Mouse (Mus musculus): ENCODE measurements around the gene Tnnt3. TPM values are rescaled to one million over a fixed set of nuclear protein-coding genes. Genes with fewer than 3 reads are reported as not detected.

Tnnt3 gene
- polyA plus RNA-seq, 2 experiments: 114 to 183 TPM

DNA sequence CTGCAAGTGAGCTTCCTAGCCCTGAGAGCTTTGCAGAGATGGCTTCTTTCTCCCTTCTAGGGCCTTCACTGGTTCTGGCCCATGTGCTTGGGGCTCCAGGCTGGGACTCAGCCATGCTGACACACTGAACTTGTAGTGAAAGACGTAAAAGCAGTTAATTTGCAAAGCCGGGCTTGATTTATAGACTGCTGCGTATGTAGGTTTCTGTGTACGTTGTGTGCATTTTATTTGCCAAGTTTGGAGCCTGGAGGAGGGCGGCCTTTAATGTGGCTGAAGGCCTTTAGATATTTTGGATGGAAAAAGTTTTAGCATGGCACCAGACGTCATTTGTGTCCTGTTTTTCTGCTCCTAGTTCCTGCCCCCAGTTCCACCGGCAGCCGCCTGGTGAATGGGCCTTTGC, 41.2 kb downstream of the Tnnt3 start:
- H3K4me1 ChIP-seq (ENCODE audit: control insufficient read depth, insufficient read depth, low read length): peaks cover 76% of the 10 kb centered on the region
- no peaks in the 10 kb centered on the region for H3K27me3 ChIP-seq (ENCODE audit: control insufficient read depth, insufficient read depth, low read length)
- H3K9me3 ChIP-seq (ENCODE audit: control insufficient read depth, low read length): no peaks in the 10 kb centered on the region
- H3K4me3 ChIP-seq (replicated peaks; ENCODE audit: low read length): no peak overlapping the region
- 16% methylated on average over 8 of the region's 8 CpGs for WGBS
- peak overlapping the region; percentile 89 for H3K27ac ChIP-seq (replicated peaks; ENCODE audit: low read depth, low read length)
- TF ChIP-seq POLR2A (IDR thresholded peaks at IDR 0.05; ENCODE audit: borderline replicate concordance, extremely low read depth, insufficient read depth, insufficient read length): no peak
- H3K9ac ChIP-seq (ENCODE audit: low read depth, low read length, severe bottlenecking): no peak overlapping the region
- peaks cover 9% of the 10 kb centered on the region; the same call in 1 of the 2 replicates for H3K36me3 ChIP-seq (ENCODE audit: control insufficient read depth, insufficient read depth, low read length)
- DNase-seq (ENCODE audit: low spot score) (peak; percentile 65), ATAC-seq (ENCODE audit: low FRiP score, low read depth) (no peak)
- no peak overlapping the region for H3K4me2 ChIP-seq (replicated peaks; ENCODE audit: low read depth, low read length, severe bottlenecking)

DNA sequence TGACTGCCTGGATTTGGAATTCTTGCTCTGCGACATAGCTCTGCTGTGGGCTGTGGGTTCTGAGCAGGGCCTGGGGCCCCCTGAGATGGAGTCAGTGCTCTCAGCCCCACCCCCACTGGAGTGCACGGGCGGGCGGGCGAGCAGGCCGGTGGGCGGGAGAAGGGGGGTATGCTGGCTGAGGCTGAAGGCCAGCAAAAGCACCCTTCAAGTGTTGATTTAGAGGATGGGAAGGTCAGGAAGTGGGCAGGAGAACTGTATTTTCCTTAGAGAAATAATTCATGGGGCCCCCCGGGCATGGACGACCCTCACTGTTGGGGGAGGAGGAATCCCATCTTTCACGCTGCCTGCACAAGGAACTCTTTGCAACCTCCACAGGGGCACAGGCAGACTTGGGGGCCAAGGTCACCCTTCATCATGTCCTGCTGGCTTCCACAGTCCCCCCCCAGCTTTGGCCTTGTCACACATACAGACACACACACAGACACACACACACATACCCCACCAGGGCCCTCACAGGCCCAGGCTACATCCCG, 44.2 kb downstream of the Tnnt3 start:
- H3K4me2 ChIP-seq (replicated peaks; ENCODE audit: low read depth, low read length, severe bottlenecking): no peak overlapping the region
- no peak for TF ChIP-seq POLR2A (IDR thresholded peaks at IDR 0.05; ENCODE audit: borderline replicate concordance, extremely low read depth, insufficient read depth, insufficient read length)
- peaks cover 9% of the 10 kb centered on the region; the same call in 1 of the 2 replicates for H3K36me3 ChIP-seq (ENCODE audit: control insufficient read depth, insufficient read depth, low read length)
- ATAC-seq (ENCODE audit: low FRiP score, low read depth) (no peak), DNase-seq (ENCODE audit: low spot score) (no peak)
- H3K9ac ChIP-seq (ENCODE audit: low read depth, low read length, severe bottlenecking): peak overlapping the region; percentile 34
- no peak overlapping the region for H3K4me3 ChIP-seq (replicated peaks; ENCODE audit: low read length)
- peak overlapping the region; percentile 73 for H3K27ac ChIP-seq (replicated peaks; ENCODE audit: low read depth, low read length)
- H3K9me3 ChIP-seq (ENCODE audit: control insufficient read depth, low read length): no peaks in the 10 kb centered on the region
- no peaks in the 10 kb centered on the region for H3K27me3 ChIP-seq (ENCODE audit: control insufficient read depth, insufficient read depth, low read length)
- 11% methylated on average over 11 of the region's 11 CpGs for WGBS
- H3K4me1 ChIP-seq (ENCODE audit: control insufficient read depth, insufficient read depth, low read length): peaks cover 83% of the 10 kb centered on the region

DNA sequence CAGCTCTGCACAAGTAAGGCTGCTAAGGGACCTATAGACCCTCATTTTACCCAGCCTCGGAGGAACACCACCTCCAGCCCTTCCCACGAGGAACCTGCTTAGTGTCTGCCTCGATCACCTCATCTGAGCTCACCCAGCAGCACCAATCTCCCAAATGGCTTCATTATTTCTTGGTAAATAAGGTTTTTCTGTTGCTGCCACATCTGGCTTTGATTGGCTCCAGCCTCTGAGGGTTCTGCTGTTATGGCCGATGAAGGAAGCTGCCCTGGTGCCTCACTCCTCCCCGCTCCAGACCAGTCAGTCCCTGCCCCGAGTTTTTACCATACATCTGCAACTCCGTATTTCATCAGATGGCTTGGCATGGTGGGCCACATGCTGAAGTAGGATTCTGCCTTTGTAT, 47.3 kb downstream of the Tnnt3 start:
- no peak for TF ChIP-seq POLR2A (IDR thresholded peaks at IDR 0.05; ENCODE audit: borderline replicate concordance, extremely low read depth, insufficient read depth, insufficient read length)
- no peak overlapping the region for H3K4me3 ChIP-seq (replicated peaks; ENCODE audit: low read length)
- 20% methylated on average over 7 of the region's 7 CpGs for WGBS
- DNase-seq (ENCODE audit: low spot score) (no peak), ATAC-seq (ENCODE audit: low FRiP score, low read depth) (no peak)
- no peaks in the 10 kb centered on the region for H3K9me3 ChIP-seq (ENCODE audit: control insufficient read depth, low read length)
- no peak overlapping the region for H3K9ac ChIP-seq (ENCODE audit: low read depth, low read length, severe bottlenecking)
- no peaks in the 10 kb centered on the region for H3K27me3 ChIP-seq (ENCODE audit: control insufficient read depth, insufficient read depth, low read length)
- no peak overlapping the region for H3K4me2 ChIP-seq (replicated peaks; ENCODE audit: low read depth, low read length, severe bottlenecking)
- peaks cover 7% of the 10 kb centered on the region; the same call in 1 of the 2 replicates for H3K36me3 ChIP-seq (ENCODE audit: control insufficient read depth, insufficient read depth, low read length)
- H3K27ac ChIP-seq (replicated peaks; ENCODE audit: low read depth, low read length): peak overlapping the region; percentile 82
- H3K4me1 ChIP-seq (ENCODE audit: control insufficient read depth, insufficient read depth, low read length): peaks cover 68% of the 10 kb centered on the region

DNA sequence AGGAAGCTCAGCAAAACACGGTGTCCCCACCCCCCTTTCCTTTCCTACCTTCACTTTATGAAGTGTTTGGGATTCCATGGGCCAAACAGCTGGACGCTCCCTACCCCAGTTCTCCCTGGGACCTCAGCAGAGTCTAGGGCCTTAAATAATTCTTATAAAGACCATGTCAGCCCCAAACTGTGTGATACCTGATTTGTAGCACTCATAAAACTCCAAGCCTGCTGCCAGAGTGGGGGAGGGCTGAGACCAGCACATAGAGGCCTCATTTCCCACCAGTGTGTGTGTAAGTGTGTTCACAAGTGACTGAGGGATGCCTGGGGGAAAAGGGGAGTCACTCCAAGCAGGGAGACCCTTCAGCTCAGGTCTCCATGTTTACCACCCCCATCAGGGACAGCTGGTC, 49.2 kb downstream of the Tnnt3 start:
- 17% methylated on average over 2 of the region's 2 CpGs for WGBS
- no peaks in the 10 kb centered on the region for H3K36me3 ChIP-seq (ENCODE audit: control insufficient read depth, insufficient read depth, low read length)
- ATAC-seq (ENCODE audit: low FRiP score, low read depth) (peak; percentile 68), DNase-seq (ENCODE audit: low spot score) (peak; percentile 82)
- no peaks in the 10 kb centered on the region for H3K27me3 ChIP-seq (ENCODE audit: control insufficient read depth, insufficient read depth, low read length)
- H3K9me3 ChIP-seq (ENCODE audit: control insufficient read depth, low read length): no peaks in the 10 kb centered on the region
- H3K27ac ChIP-seq (replicated peaks; ENCODE audit: low read depth, low read length): peak overlapping the region; percentile 82
- no peak overlapping the region for H3K4me3 ChIP-seq (replicated peaks; ENCODE audit: low read length)
- peaks cover 66% of the 10 kb centered on the region for H3K4me1 ChIP-seq (ENCODE audit: control insufficient read depth, insufficient read depth, low read length)
- no peak overlapping the region for H3K4me2 ChIP-seq (replicated peaks; ENCODE audit: low read depth, low read length, severe bottlenecking)
- TF ChIP-seq POLR2A (IDR thresholded peaks at IDR 0.05; ENCODE audit: borderline replicate concordance, extremely low read depth, insufficient read depth, insufficient read length): no peak
- no peak overlapping the region for H3K9ac ChIP-seq (ENCODE audit: low read depth, low read length, severe bottlenecking)

DNA sequence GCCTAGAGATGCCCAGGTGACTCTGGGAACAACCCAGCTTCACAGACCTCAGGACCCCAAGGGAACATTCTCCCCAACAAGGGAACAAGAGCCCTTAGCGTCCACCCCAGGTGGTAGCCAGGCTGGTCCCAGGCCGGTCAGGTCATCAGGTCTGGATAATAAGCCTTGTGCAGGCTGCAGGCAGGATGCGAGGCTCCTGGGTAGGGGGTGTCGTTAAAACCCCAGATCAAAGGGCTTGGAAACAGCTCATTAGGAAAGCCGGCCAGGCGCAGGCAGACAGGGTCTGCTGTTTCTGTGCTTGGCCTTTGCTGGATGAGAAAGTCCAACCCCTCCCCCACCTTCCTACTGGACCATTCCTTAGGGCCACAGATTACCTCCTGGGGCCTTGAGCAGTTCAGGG, 50.1 kb downstream of the Tnnt3 start:
- H3K4me2 ChIP-seq (replicated peaks; ENCODE audit: low read depth, low read length, severe bottlenecking): no peak overlapping the region
- WGBS: 12% methylated on average over 6 of the region's 6 CpGs
- H3K9me3 ChIP-seq (ENCODE audit: control insufficient read depth, low read length): no peaks in the 10 kb centered on the region
- H3K4me1 ChIP-seq (ENCODE audit: control insufficient read depth, insufficient read depth, low read length): peaks cover 66% of the 10 kb centered on the region
- no peaks in the 10 kb centered on the region for H3K36me3 ChIP-seq (ENCODE audit: control insufficient read depth, insufficient read depth, low read length)
- no peak overlapping the region; the same call in 1 of the 2 replicates for H3K9ac ChIP-seq (ENCODE audit: low read depth, low read length, severe bottlenecking)
- H3K27me3 ChIP-seq (ENCODE audit: control insufficient read depth, insufficient read depth, low read length): no peaks in the 10 kb centered on the region
- H3K27ac ChIP-seq (replicated peaks; ENCODE audit: low read depth, low read length): peak overlapping the region; percentile 82
- H3K4me3 ChIP-seq (replicated peaks; ENCODE audit: low read length): no peak overlapping the region
- DNase-seq (ENCODE audit: low spot score): no peak
- no peak for TF ChIP-seq POLR2A (IDR thresholded peaks at IDR 0.05; ENCODE audit: borderline replicate concordance, extremely low read depth, insufficient read depth, insufficient read length)
- no peak for ATAC-seq (ENCODE audit: low FRiP score, low read depth)

Data from limb, embryonic 14.5 days (tissue).